Mouse (Mus musculus) limb, embryonic 12.5 days (tissue): ENCODE results near the gene Acoxl. TPM values are rescaled to one million over a fixed set of nuclear protein-coding genes. Genes with fewer than 3 reads are reported as not detected.
"Not testable (repeated sequence)": the region's sequence is repeated elsewhere in the genome, so short reads cannot be mapped to it uniquely, and the experiment has no call there.

Experiments
- ATAC-seq: fragments of 200-750 bp; cut with Nextera tagmentation; 2 replicates; pipeline ENCODE4 v1.8.0; 2017; ENCODE audit warnings: low read depth, moderate TSS enrichment; ENCODE audit not compliant: insufficient number of reproducible peaks, insufficient read depth, low FRiP score, low TSS enrichment
- H3K27ac ChIP-seq: fragments of 300-500 bp; sonication (generic); 2 replicates; pipeline ENCODE4 v1.5.1; 2016; ENCODE audit warnings: mild to moderate bottlenecking, moderate library complexity
- H3K27me3 ChIP-seq: fragments of 300-500 bp; sonication (generic); 2 replicates; pipeline ENCODE4 v1.6.1; 2016; ENCODE audit warnings: mild to moderate bottlenecking, moderate library complexity
- H3K36me3 ChIP-seq: fragments of 300-500 bp; sonication (generic); 2 replicates; pipeline ENCODE4 v1.6.1; 2016; ENCODE audit warnings: mild to moderate bottlenecking, moderate library complexity
- H3K4me1 ChIP-seq: fragments of 300-500 bp; sonication (generic); replicated peaks from 2 replicates; pipeline ENCODE4 v1.6.1; 2016
- H3K4me2 ChIP-seq: fragments of 300-500 bp; sonication (generic); 2 replicates; pipeline ENCODE4 v1.6.1; 2016; ENCODE audit warnings: mild to moderate bottlenecking, moderate library complexity
- H3K4me3 ChIP-seq: fragments of 300-500 bp; sonication (generic); replicated peaks from 2 replicates; pipeline ENCODE4 v1.5.1; 2016; ENCODE audit warnings: mild to moderate bottlenecking
- H3K9ac ChIP-seq: fragments of 300-500 bp; sonication (generic); replicated peaks from 2 replicates; pipeline ENCODE4 v1.6.1; 2016; ENCODE audit warnings: mild to moderate bottlenecking, moderate library complexity
- H3K9me3 ChIP-seq: fragments of 300-500 bp; sonication (generic); 2 replicates; pipeline ENCODE4 v1.6.1; 2016; ENCODE audit warnings: mild to moderate bottlenecking, moderate library complexity
- WGBS: fragments of 180-500 bp; shearing (Covaris S2); methylation state at CpG from one replicate; pipeline ENCODE4 v1.1.7; 2016; 5-methylcytosine and 5-hydroxymethylcytosine counted together
- polyA plus RNA-seq: library from polyadenylated mRNA; unstranded; fragments of >200 nt; fragmentation: Nextera tagmentation; extraction: Ambion mirVana; gene quantifications from 2 replicates; pipeline ENCODE4 v1.2.1, GENCODE M21; 2016

Acoxl gene
- polyA plus RNA-seq, 1 experiment from 2014 or later, result 0.16 TPM

- no peaks in the 10 kb centered on the region for H3K27me3 ChIP-seq
- no peak for ATAC-seq
- no peak overlapping the region for H3K4me3 ChIP-seq
- no peak overlapping the region for H3K27ac ChIP-seq
- no peak overlapping the region for H3K9ac ChIP-seq
- WGBS, result 36% methylated on average over 1 of the region's 1 CpGs
- H3K4me1 ChIP-seq, result 0 out of 2 replicates have a peak, but pooled peaks cover 3% of the 10 kb centered on the region
- H3K9me3 ChIP-seq, result no peaks in the 10 kb centered on the region
- H3K4me2 ChIP-seq, result no peak overlapping the region
- no peaks in the 10 kb centered on the region for H3K36me3 ChIP-seq
Measured at GRCm38 (mm10) chr2:128095270-128095669, 256.6 kb downstream of the Acoxl start.

DNA sequence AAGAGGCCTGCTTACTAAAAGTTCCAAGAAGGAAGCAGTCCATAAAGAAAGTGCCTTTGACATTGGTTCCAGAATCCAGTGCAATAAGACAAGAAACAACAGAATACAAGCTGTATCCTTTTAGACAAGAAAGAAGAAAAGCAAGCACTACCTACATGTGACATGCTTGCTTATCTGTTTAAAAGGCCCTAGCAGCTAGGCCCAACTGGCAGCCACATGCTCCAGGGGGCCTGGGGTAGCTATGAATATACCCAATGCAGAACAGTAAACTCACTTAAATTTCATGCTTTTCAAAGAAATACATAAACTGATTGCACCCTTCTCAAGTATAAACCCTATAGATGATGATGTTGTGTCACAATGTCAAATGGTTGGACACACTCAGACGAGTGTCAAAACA is 257.4 kb downstream of the Acoxl start:
- Histone ChIP-seq H3K4me3 (no peak overlapping the region), H3K9me3 (no peaks in the 10 kb centered on the region), H3K4me1 (0 out of 2 replicates have a peak, but pooled peaks cover 3% of the 10 kb centered on the region), H3K9ac (no peak overlapping the region), H3K36me3 (no peaks in the 10 kb centered on the region), H3K27ac (no peak overlapping the region), H3K4me2 (no peak overlapping the region), H3K27me3 (no peaks in the 10 kb centered on the region)
- WGBS, result 89% methylated on average over 1 of the region's 1 CpGs
- ATAC-seq, result no peak

- ATAC-seq, H3K9me3 ChIP-seq, H3K4me2 ChIP-seq, H3K36me3 ChIP-seq, H3K27ac ChIP-seq, H3K9ac ChIP-seq, H3K27me3 ChIP-seq, H3K4me3 ChIP-seq, H3K4me1 ChIP-seq: not testable (repeated sequence)
- WGBS, result 89% methylated on average over 4 of the region's 5 CpGs
Measured at GRCm38 (mm10) chr2:128098118-128098517, 259.4 kb downstream of the Acoxl start.

DNA sequence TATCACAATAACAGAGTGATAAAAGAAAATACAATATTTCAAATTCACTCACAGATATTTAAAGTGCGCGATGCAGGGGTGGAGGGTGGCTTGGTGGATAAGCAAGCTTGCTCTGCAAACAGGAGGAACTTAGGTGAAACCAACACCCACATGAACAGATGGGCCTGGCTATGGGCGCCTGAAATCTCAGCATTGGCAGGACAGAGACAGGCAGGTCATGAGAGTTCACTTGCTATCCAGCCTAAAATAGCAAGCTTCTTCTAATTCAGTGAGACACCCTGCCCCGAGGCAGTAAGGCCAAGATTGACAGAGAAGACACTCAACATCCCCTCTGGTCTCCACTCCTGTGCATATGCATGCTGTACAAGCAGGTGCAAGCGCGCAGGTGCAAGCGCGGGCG is 263.4 kb downstream of the Acoxl start:
- no peak overlapping the region for H3K27ac ChIP-seq
- 91% methylated on average over 9 of the region's 9 CpGs for WGBS
- H3K4me2 ChIP-seq, result no peak overlapping the region
- no peak for ATAC-seq
- H3K36me3 ChIP-seq, result no peaks in the 10 kb centered on the region
- H3K4me1 ChIP-seq, result peaks cover 6% of the 10 kb centered on the region; the same call in 1 of the 2 replicates
- no peak overlapping the region for H3K4me3 ChIP-seq
- H3K27me3 ChIP-seq, result no peaks in the 10 kb centered on the region
- H3K9ac ChIP-seq, result no peak overlapping the region
- no peaks in the 10 kb centered on the region for H3K9me3 ChIP-seq

- Histone ChIP-seq H3K4me1 (peaks cover 3% of the 10 kb centered on the region; the same call in 1 of the 2 replicates), H3K9me3 (no peaks in the 10 kb centered on the region; the same call in 1 of the 2 replicates), H3K36me3 (no peaks in the 10 kb centered on the region), H3K4me3 (no peak overlapping the region), H3K27ac (no peak overlapping the region), H3K27me3 (no peaks in the 10 kb centered on the region), H3K9ac (no peak overlapping the region), H3K4me2 (no peak overlapping the region)
- ATAC-seq, result no peak
- 83% methylated on average over 5 of the region's 5 CpGs for WGBS
Measured at GRCm38 (mm10) chr2:128104815-128105214, 266.1 kb downstream of the Acoxl start.

DNA sequence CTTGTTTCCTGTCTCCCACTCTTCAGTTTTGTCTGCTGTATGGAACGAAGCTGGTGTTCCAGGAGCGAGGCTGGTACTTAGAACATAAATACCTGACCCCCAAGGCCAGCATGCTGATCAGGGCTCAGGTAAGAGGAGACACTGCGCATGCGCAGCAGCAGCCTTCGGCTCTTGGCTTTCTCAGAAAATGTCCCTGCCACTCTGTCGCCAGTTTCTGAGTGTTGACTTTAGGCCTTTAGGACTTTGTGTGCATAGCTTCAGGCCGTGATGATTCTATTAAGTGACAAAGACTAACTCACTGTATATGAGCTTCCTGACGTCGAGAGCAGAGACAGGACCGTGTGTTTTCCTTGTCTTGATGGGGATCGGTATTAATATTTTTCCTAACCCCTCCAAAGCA is 267.0 kb downstream of the Acoxl start:
- no peak for ATAC-seq
- H3K4me1 ChIP-seq, result peaks cover 3% of the 10 kb centered on the region; the same call in 1 of the 2 replicates
- H3K4me3 ChIP-seq, result no peak overlapping the region
- H3K27me3 ChIP-seq, result no peaks in the 10 kb centered on the region
- no peak overlapping the region for H3K4me2 ChIP-seq
- WGBS, result 83% methylated on average over 11 of the region's 11 CpGs
- H3K27ac ChIP-seq, result no peak overlapping the region
- no peaks in the 10 kb centered on the region; the same call in 1 of the 2 replicates for H3K9me3 ChIP-seq
- no peaks in the 10 kb centered on the region for H3K36me3 ChIP-seq
- no peak overlapping the region for H3K9ac ChIP-seq

DNA sequence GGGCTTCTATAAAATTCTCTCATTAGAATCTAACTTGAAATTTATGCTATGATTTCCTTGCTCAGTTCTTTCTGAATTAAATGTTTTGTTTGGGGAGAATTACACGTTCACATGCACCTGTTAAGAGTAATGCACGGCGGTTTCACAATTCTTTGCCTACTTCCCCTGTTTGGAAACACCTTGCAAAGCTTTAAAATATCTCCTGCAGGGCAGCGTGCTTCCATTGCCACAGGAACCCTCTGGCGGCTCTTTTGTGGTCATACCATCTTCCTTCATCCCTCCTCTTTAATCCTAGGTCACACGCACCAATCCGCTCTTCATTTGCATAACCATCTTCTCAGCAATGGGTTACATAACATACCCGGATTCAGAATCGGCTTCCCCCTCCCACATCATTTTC is 272.9 kb downstream of the Acoxl start:
- Histone ChIP-seq H3K9ac (no peak overlapping the region), H3K4me1 (no peaks in the 10 kb centered on the region), H3K4me2 (no peak overlapping the region), H3K9me3 (no peaks in the 10 kb centered on the region; the same call in 1 of the 2 replicates), H3K4me3 (no peak overlapping the region), H3K36me3 (no peaks in the 10 kb centered on the region), H3K27ac (no peak overlapping the region), H3K27me3 (no peaks in the 10 kb centered on the region)
- no peak for ATAC-seq
- 73% methylated on average over 9 of the region's 9 CpGs for WGBS

DNA sequence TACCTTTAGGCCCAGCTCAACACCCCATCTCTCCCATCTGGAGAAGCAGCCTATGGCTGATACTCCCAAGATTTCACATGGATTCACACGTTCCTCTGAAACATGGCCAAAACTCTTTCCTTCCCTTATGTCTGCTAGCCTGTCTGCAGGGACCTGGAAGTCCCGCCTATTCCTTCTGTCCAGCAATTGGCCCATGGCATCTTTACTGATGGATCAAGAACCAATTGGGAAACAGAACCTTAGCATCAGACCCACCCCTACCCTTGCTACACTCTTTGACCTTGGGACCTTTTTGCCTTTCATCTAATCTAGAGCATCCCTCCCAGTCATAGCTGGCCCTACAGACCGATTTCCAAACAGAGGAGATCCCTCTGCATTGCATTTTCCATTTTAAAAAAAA is 275.9 kb downstream of the Acoxl start:
- no peak for ATAC-seq
- Histone ChIP-seq H3K27me3 (no peaks in the 10 kb centered on the region), H3K27ac (no peak overlapping the region), H3K36me3 (no peaks in the 10 kb centered on the region), H3K9me3 (no peaks in the 10 kb centered on the region; the same call in 1 of the 2 replicates), H3K4me3 (no peak overlapping the region), H3K4me1 (no peaks in the 10 kb centered on the region; the same call in 1 of the 2 replicates), H3K9ac (no peak overlapping the region), H3K4me2 (no peak overlapping the region)
- 76% methylated on average over 3 of the region's 3 CpGs for WGBS

DNA sequence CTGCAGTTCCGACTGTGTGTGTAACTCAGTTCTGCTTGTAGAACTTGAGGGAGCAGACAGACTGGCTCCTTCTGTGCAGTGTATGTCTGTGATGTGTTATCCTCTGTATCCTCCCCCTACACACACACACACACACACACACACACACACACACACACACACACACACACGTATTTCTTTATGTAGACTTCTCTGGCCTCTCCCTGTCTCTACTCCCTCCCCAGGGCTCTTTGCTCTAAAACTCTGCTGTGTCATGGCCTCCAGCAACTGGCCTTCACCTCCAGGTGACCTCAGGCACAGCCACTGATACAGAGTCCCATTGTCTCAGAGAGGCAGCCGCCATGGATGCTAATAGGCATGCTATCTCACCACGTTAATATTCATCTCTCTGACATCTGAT is 276.9 kb downstream of the Acoxl start:
- WGBS, result 63% methylated on average over 4 of the region's 4 CpGs
- Histone ChIP-seq H3K9ac (no peak overlapping the region), H3K9me3 (no peaks in the 10 kb centered on the region), H3K36me3 (no peaks in the 10 kb centered on the region), H3K27ac (no peak overlapping the region), H3K4me2 (no peak overlapping the region), H3K4me3 (no peak overlapping the region), H3K4me1 (no peaks in the 10 kb centered on the region; the same call in 1 of the 2 replicates), H3K27me3 (no peaks in the 10 kb centered on the region)
- ATAC-seq, result no peak

DNA sequence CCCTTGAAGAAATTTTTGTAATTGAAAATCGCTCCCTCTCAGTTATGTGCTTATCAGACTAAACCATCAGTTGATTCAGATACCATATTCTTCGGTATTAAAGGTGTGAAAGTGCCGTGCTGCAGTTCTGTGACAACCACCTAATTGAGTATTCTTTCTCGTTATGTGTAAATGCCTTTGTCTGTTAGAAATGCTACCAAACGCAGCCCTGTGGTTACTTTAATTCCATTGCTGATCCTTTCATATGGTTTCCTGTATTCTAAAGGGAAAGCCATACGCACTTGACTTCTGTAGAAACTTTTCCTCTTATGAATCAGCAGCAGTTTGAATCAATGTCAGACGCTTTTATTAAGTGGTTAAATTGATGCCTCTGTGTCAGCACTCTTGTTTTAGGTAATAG is 278.9 kb downstream of the Acoxl start:
- 70% methylated on average over 7 of the region's 7 CpGs for WGBS

DNA sequence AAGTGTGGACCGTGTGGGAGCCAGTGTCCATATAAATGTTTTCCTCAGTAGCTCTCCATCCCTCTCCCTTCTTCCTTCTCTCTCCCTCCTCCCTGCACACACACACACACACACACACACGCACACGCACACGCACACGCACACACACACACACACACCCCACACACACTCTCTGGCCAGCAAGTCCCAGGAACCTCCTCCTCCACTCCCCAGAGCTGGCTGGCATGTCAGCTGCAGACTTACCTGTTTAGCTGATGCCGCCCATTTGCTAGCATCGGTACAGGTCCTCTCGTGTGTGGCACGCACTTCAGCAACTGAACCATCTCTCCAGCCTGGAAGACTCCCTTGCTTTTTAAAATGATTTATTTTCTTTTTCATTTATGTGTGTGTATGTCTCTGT is 280.3 kb downstream of the Acoxl start:
- no peak overlapping the region for H3K27ac ChIP-seq
- no peak overlapping the region for H3K4me3 ChIP-seq
- H3K4me1 ChIP-seq, result peaks cover 17% of the 10 kb centered on the region
- no peaks in the 10 kb centered on the region for H3K36me3 ChIP-seq
- 90% methylated on average over 9 of the region's 9 CpGs for WGBS
- peaks cover 30% of the 10 kb centered on the region for H3K27me3 ChIP-seq
- no peak overlapping the region for H3K4me2 ChIP-seq
- ATAC-seq, result no peak
- H3K9me3 ChIP-seq, result no peaks in the 10 kb centered on the region
- H3K9ac ChIP-seq, result no peak overlapping the region

More for the DNA sequence above, 278.9 kb downstream of the Acoxl start:
- H3K4me3 ChIP-seq, result no peak overlapping the region
- no peak overlapping the region for H3K9ac ChIP-seq
- no peak for ATAC-seq
- no peak overlapping the region for H3K27ac ChIP-seq
- peaks cover 4% of the 10 kb centered on the region for H3K4me1 ChIP-seq
- H3K27me3 ChIP-seq, result peaks cover 16% of the 10 kb centered on the region
- H3K9me3 ChIP-seq, result no peaks in the 10 kb centered on the region
- H3K36me3 ChIP-seq, result no peaks in the 10 kb centered on the region
- H3K4me2 ChIP-seq, result no peak overlapping the region

GRCm38 (mm10) chr2:128122491-128122890 is 283.8 kb downstream of the Acoxl start:
- Histone ChIP-seq H3K9ac (no peak overlapping the region; the same call in 1 of the 2 replicates), H3K4me3 (peak overlapping the region; percentile 76)

More at GRCm38 (mm10) chr2:128122491-128122890, 283.8 kb downstream of the Acoxl start:
- peaks cover 31% of the 10 kb centered on the region for H3K4me1 ChIP-seq
- peak overlapping the region; percentile 97 for H3K4me2 ChIP-seq
- WGBS, result 1% methylated on average over 9 of the region's 9 CpGs
- H3K27me3 ChIP-seq, result peaks cover 41% of the 10 kb centered on the region
- no peak overlapping the region for H3K27ac ChIP-seq
- no peaks in the 10 kb centered on the region for H3K36me3 ChIP-seq
- no peaks in the 10 kb centered on the region for H3K9me3 ChIP-seq
- no peak for ATAC-seq
